Mouse (Mus musculus) cortical plate, adult 2 months (tissue): ENCODE data around the gene Ybey.

Experiments
- CTCF ChIP-seq: fragments of 200-500 bp; IDR thresholded peaks from 2 replicates; pipeline ENCODE4 v1.5.1; 2011; ENCODE audit warnings: mild to moderate bottlenecking, control low read depth, low read length; ENCODE audit not compliant: insufficient read depth; ENCODE audit errors: extremely low read depth
- POLR2A ChIP-seq: fragments of 200-500 bp; IDR thresholded peaks from 2 replicates; pipeline ENCODE4 v1.6.1; 2011; ENCODE audit warnings: mild to moderate bottlenecking, low read length, control low read depth; ENCODE audit not compliant: insufficient read depth; ENCODE audit errors: extremely low read depth

DNA sequence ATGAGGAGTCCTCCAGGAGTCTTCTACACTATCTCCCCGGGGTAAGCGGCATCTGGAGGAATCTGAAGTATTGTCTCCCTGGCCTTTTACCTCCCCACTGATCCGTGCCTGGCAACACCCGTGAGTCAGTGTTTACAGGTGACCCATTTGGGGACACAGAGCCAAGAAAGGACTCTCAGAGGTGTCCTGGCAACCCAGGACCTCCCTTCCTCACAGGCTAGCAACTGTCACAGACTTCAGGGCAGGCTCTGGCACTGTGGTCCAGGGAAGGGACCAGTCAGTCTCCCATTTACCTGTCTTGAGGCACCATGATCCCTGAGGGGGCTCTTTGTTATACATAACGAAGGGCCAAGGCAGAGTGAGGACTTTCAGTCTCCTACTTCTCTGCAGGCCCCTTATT, 20.1 kb downstream of the Ybey start, which contains the start of gene 2610028H24Rik:
- TF ChIP-seq CTCF (no peak), POLR2A (no peak)
